ENCODE assay signal across 10 mouse cellular contexts in genomic region chr6:127991509-127992176, GRCm38 (mm10).
DNase-seq lines count a peak whose midpoint lies in the region; ATAC-seq and TF ChIP-seq lines count a peak whose summit lies in the region.
"Had no signal": no experiment of that assay in that cellular context is flagged by ENCODE, and none has a peak within 500 bp of the region (broad histone marks: within the 10 kb centered on the region; RNA-seq: fewer than 3 reads in every experiment).

No protein-coding gene starts in this region.

- no peak overlapping the region for H3K4me3 ChIP-seq in intestine, embryonic 15.5 days (replicated peaks)
- no peak overlapping the region for H3K4me3 ChIP-seq in intestine, embryonic 16.5 days (ENCODE audit: low read length)
- no peak overlapping the region for H3K4me3 ChIP-seq in limb, embryonic 12.5 days (replicated peaks)
- H3K4me3 ChIP-seq in thymus, adult 2 months (ENCODE audit: control insufficient read depth, insufficient read depth, low read length), result peak overlapping the region; percentile 2; the same call in 1 of the 2 replicates
- H3K4me3 ChIP-seq in hindbrain, postnatal 0 days (ENCODE audit: low read length), result no peak overlapping the region
- H3K4me3 ChIP-seq: hindbrain, embryonic 13.5 days; midbrain, embryonic 12.5 days had no signal

- TF ChIP-seq POLR2A in thymus, adult 2 months (IDR thresholded peaks at IDR 0.05; ENCODE audit: control insufficient read depth, extremely low read depth, insufficient read depth, low read length, poor library complexity), result no peak

- no peaks in the 10 kb centered on the region for H3K27me3 ChIP-seq in intestine, embryonic 15.5 days (replicated peaks)
- no peaks in the 10 kb centered on the region for H3K27me3 ChIP-seq in intestine, embryonic 16.5 days (replicated peaks; ENCODE audit: control insufficient read depth, insufficient read depth, low read length)
- H3K27me3 ChIP-seq in limb, embryonic 12.5 days, result no peaks in the 10 kb centered on the region
- H3K27me3 ChIP-seq in thymus, adult 2 months (ENCODE audit: control insufficient read depth, insufficient read depth, low read length), result no peaks in the 10 kb centered on the region
- H3K27me3 ChIP-seq in hindbrain, postnatal 0 days (ENCODE audit: insufficient read depth, low read length), result no peaks in the 10 kb centered on the region
- H3K27me3 ChIP-seq: midbrain, embryonic 12.5 days had no signal

- H3K4me1 ChIP-seq in intestine, embryonic 15.5 days (replicated peaks), result peaks cover 21% of the 10 kb centered on the region
- H3K4me1 ChIP-seq in intestine, embryonic 16.5 days (ENCODE audit: control insufficient read depth, insufficient read depth, low read length), result peaks cover 19% of the 10 kb centered on the region
- H3K4me1 ChIP-seq in limb, embryonic 12.5 days (replicated peaks), result peaks cover 9% of the 10 kb centered on the region
- H3K4me1 ChIP-seq in thymus, adult 2 months (replicated peaks; ENCODE audit: control insufficient read depth, insufficient read depth, low read length), result peaks cover 35% of the 10 kb centered on the region
- peaks cover 21% of the 10 kb centered on the region; the same call in 1 of the 2 replicates for H3K4me1 ChIP-seq in hindbrain, postnatal 0 days (ENCODE audit: insufficient read depth, low read length)

- no peak overlapping the region for H3K9ac ChIP-seq in intestine, embryonic 15.5 days
- H3K9ac ChIP-seq in intestine, embryonic 16.5 days (ENCODE audit: low read depth, low read length), result no peak overlapping the region
- H3K9ac ChIP-seq in limb, embryonic 12.5 days (replicated peaks), result 0 out of 2 replicates have a peak overlapping the region, but pooled peaks have one; percentile 1
- H3K9ac ChIP-seq in hindbrain, postnatal 0 days (replicated peaks; ENCODE audit: low read length), result no peak overlapping the region
- H3K9ac ChIP-seq: hindbrain, embryonic 13.5 days; midbrain, embryonic 12.5 days had no signal

- DNase-seq in gastrocnemius, postnatal 14 days, result peak; percentile 52
- DNase-seq in thymus, adult 2 months, result peak; percentile 26
- no peak for DNase-seq in hindbrain, postnatal 0 days (ENCODE audit: low spot score)
- no peak for DNase-seq in cerebellum, postnatal 25 days
- no peak for DNase-seq in yolk sac, embryonic 10.5 days (ENCODE audit: low spot score)

- H3K4me2 ChIP-seq in intestine, embryonic 15.5 days (replicated peaks), result no peak overlapping the region
- no peak overlapping the region for H3K4me2 ChIP-seq in intestine, embryonic 16.5 days (ENCODE audit: low read depth, low read length)
- H3K4me2 ChIP-seq in limb, embryonic 12.5 days, result no peak overlapping the region
- H3K4me2 ChIP-seq in hindbrain, postnatal 0 days (ENCODE audit: low read depth, low read length), result no peak overlapping the region
- H3K4me2 ChIP-seq: hindbrain, embryonic 13.5 days; midbrain, embryonic 12.5 days had no signal

- TF ChIP-seq CTCF in thymus, adult 2 months (IDR thresholded peaks at IDR 0.05; ENCODE audit: borderline replicate concordance, control insufficient read depth, extremely low read depth, insufficient read depth, low read length, poor library complexity), result no peak
- no peak for TF ChIP-seq CTCF in hindbrain, postnatal 0 days (IDR thresholded peaks at IDR 0.05; ENCODE audit: low read depth)

- H3K36me3 ChIP-seq in intestine, embryonic 15.5 days, result no peaks in the 10 kb centered on the region
- no peaks in the 10 kb centered on the region for H3K36me3 ChIP-seq in intestine, embryonic 16.5 days (ENCODE audit: control insufficient read depth, insufficient read depth, low read length)
- 0 out of 2 replicates have a peak, but pooled peaks cover 4% of the 10 kb centered on the region for H3K36me3 ChIP-seq in limb, embryonic 12.5 days
- no peaks in the 10 kb centered on the region for H3K36me3 ChIP-seq in thymus, adult 2 months (ENCODE audit: control insufficient read depth, insufficient read depth, low read length)
- H3K36me3 ChIP-seq in hindbrain, postnatal 0 days (ENCODE audit: insufficient read depth, low read length), result no peaks in the 10 kb centered on the region
- H3K36me3 ChIP-seq: hindbrain, embryonic 13.5 days; midbrain, embryonic 12.5 days had no signal

- H3K9me3 ChIP-seq in intestine, embryonic 15.5 days, result no peaks in the 10 kb centered on the region
- no peaks in the 10 kb centered on the region for H3K9me3 ChIP-seq in intestine, embryonic 16.5 days (ENCODE audit: control insufficient read depth, low read length)
- no peaks in the 10 kb centered on the region for H3K9me3 ChIP-seq in limb, embryonic 12.5 days
- H3K9me3 ChIP-seq in hindbrain, postnatal 0 days (ENCODE audit: low read length), result no peaks in the 10 kb centered on the region
- H3K9me3 ChIP-seq: hindbrain, embryonic 13.5 days; midbrain, embryonic 12.5 days had no signal

- H3K27ac ChIP-seq in intestine, embryonic 15.5 days, result peak overlapping the region; percentile 32; the same call in 1 of the 2 replicates
- H3K27ac ChIP-seq in intestine, embryonic 16.5 days (ENCODE audit: low read length), result no peak overlapping the region
- no peak overlapping the region for H3K27ac ChIP-seq in limb, embryonic 12.5 days
- H3K27ac ChIP-seq in thymus, adult 2 months (ENCODE audit: control insufficient read depth, insufficient read depth, low read length), result peak overlapping the region; percentile 74
- H3K27ac ChIP-seq in hindbrain, postnatal 0 days, result no peak overlapping the region
- H3K27ac ChIP-seq: hindbrain, embryonic 13.5 days; midbrain, embryonic 12.5 days had no signal

- 65% methylated on average over 11 of the region's 11 CpGs for WGBS in intestine, embryonic 15.5 days
- WGBS in intestine, embryonic 16.5 days, result 66% methylated on average over 11 of the region's 11 CpGs
- 79% methylated on average over 11 of the region's 11 CpGs for WGBS in limb, embryonic 12.5 days
- 25% methylated on average over 11 of the region's 11 CpGs for WGBS in thymus, adult 2 months
- WGBS in hindbrain, postnatal 0 days, result 89% methylated on average over 11 of the region's 11 CpGs

- intact Hi-C loops in gastrocnemius, postnatal 14 days (cut with DNase I; ENCODE audit: low total_unique reads), result no loop called here

- no peak for ATAC-seq in intestine, embryonic 15.5 days
- no peak for ATAC-seq in intestine, embryonic 16.5 days
- no peak for ATAC-seq in limb, embryonic 12.5 days (ENCODE audit: insufficient number of reproducible peaks, insufficient read depth, low FRiP score, low TSS enrichment, low read depth)
- no peak for ATAC-seq in hindbrain, postnatal 0 days

Comparison
In these comparisons a context has a peak if more than half of its experiments do, and no peak if none do; other contexts are left out.
1. H3K27ac ChIP-seq: peak in intestine, embryonic 15.5 days (single experiment) and thymus, adult 2 months (single experiment); none in intestine, embryonic 16.5 days (single experiment), limb, embryonic 12.5 days (single experiment) and hindbrain, postnatal 0 days (single experiment).
2. DNase-seq: peak in gastrocnemius, postnatal 14 days (single experiment) and thymus, adult 2 months (single experiment); none in hindbrain, postnatal 0 days (single experiment), cerebellum, postnatal 25 days (0 of 2) and yolk sac, embryonic 10.5 days (single experiment).